Mouse (Mus musculus) heart, adult 11 months (tissue): ENCODE measurements around the gene Rxrb.
"Not testable (repeated sequence)": the region's sequence is repeated elsewhere in the genome, so short reads cannot be mapped to it uniquely, and the experiment has no call there.

Source experiments
- DNase-seq: peaks from one replicate; pipeline ENCODE4 v3.0.0; 2022

Gene Rxrb

DNA sequence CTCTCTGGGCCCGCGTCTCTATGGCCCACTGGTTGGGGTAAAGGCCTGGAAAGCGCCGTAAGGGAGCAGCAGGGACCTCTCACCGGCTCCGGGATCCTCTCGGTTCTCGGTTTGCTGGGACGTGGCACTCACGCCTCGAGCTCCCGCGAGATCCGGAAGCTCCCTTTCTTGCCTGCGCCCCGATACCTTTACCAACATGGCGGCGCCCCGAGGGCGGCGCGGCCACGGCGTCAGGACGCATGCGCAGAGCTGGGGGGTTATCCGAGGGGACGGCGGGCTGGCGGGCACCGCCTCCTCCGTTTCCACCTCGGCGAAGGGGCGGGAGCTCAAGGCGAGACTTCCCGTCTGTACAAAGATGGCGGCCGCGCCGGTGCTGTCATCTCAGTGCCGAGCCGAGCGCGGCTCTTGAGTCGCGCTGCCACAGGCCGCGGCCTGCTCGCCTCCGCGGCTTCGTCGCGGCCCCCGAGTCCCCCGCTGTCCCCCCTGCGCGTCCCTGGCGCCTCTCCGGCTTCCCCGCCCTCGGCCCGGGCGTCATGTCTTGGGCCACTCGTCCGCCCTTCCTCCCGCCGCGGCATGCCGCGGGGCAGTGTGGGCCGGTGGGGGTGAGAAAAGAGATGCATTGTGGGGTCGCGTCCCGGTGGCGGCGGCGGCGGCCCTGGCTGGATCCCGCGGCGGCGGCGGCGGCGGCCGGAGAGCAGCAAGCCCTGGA, at the start of gene Rxrb, which contains the start of gene Slc39a7:
Gene Rxrb, plus strand, starts transcription at position 348 of the 709 bp plus-strand sequence.
Gene Slc39a7, minus strand, starts transcription at position 218 of the 709 bp plus-strand sequence.
- DNase-seq = peak; percentile 100

- peak; percentile 94 for DNase-seq
Measured at GRCm38 (mm10) chr17:33982136-33982535, 49.5 kb upstream of the Rxrb start.

GRCm38 (mm10) chr17:33991788-33992664, 39.6 kb upstream of the Rxrb start:
- no peak for DNase-seq

DNA sequence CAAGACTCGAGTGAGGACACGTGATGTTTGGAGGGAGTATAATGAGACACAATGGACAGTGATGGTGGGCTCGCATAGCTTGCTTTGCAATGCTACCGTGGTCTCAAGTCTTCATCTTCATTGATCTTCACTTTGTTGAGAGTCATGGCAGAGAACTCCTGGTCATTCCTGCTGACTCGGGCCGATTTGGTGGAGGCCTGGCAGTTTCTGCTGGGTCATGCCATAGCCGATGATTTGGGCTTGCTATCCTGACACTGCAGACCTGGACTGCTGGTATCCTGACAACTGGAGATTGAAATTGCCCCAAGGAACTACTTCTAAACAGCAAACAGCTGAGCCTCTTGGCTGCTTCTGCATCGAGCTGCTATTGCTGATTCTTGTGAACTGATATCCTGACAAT, 36.7 kb upstream of the Rxrb start:
- DNase-seq = no peak

DNA sequence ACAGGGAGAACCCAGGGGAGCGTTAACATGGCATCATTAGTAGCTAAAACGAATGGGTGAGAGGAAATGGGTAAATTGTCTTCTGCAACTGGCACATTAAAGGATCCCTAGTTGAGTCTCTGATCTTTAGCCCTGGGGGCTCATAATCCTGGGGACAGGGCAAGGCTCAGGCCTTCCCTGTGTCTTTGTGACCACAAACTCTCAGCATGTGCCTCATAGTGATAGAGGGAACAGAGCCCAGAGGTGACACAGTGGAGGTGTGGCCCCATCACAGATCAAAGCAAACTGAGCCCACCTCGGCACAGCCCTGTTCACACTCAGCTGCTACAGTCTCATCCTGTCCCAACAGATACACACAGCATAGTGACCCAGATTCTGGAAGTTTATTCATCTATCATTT, 36.0 kb upstream of the Rxrb start:
- no peak for DNase-seq

DNA sequence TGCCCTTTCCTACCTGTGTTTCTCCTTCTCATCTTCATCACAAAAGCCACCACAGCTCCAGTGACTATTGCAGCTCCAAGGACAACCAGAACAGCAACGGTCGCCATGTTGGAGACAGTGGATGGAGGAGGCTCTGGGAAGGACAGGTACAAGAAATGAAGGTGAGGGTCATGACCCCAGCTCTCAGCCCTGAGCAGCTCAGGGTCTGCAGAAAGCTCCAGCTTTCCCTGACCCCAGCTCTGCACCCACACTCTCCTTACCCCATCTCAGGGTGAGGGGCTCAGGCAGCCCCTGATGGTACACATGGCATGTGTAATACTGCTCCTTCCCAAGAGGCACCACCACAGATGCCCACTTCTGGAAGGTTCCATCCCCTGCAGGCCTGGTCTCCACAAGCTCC, 34.6 kb upstream of the Rxrb start:
- peak; percentile 88 for DNase-seq

GRCm38 (mm10) chr17:33998697-33999096, 32.9 kb upstream of the Rxrb start:
- peak; percentile 88 for DNase-seq

GRCm38 (mm10) chr17:33999341-34000149, 32.1 kb upstream of the Rxrb start:
- DNase-seq = peak; percentile 97

DNA sequence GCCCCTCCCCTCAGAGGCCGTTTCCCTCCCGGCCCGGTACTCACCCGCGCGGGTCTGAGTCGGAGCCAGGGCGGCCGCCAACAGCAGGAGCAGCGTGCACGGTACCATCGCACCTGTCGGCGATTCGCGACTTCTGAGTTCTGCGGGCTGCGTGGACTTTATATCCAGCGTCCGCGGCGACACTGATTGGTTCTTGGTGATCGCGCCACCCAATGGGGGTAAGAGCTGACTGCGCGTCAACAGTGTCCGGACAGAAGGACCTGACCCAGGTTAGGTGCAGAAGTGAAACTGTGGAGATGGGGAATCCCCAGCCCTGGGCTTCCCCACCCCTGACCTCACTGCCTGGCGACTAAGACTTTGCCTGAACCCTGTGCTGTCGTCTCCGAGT, 31.5 kb upstream of the Rxrb start, which contains the start of gene H2-K1:
Gene H2-K1, minus strand, starts transcription at position 198 of the 388 bp plus-strand sequence.
- peak; percentile 100 for DNase-seq

GRCm38 (mm10) chr17:34000796-34001195, 30.8 kb upstream of the Rxrb start:
- not testable (repeated sequence) for DNase-seq

DNA sequence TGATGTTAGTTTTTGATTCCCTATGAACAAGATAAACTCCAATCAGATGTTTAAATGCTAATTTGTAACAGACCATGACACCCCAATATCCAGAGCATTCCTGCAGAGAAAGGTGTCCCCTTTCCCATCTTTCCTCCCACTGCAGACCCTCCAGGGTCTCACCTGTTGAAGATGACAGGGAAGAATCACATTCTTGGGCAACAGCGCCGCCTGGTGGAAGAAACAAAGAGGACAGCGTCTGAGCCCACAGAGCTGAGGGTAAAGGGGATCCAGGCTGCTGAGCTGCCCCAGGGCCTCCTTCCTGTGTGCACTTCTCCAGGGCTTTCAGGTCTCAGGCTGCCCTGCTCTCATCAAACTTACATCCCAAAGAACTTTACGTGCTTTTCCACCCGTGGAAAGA, 28.2 kb upstream of the Rxrb start:
- no peak for DNase-seq

DNA sequence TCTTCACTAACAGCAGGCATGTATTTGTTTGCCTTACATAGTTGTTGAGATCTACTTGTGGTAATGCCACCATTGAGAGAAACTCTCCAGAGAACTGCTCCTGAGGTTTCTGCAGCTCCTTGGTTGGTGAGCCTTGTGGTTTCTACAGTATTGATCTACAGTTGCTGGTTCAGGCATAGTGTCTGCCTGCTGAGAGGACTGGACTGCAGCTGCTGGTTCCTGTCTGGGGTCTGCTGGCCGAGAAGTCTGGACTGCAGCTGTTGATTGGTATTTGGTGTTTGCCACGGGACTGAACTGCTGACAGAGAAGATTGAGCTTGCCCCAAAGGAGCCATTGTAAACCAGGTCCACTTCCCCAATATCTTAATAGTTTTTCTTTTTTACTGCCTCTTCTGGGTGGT, 25.0 kb upstream of the Rxrb start:
- no peak for DNase-seq

DNA sequence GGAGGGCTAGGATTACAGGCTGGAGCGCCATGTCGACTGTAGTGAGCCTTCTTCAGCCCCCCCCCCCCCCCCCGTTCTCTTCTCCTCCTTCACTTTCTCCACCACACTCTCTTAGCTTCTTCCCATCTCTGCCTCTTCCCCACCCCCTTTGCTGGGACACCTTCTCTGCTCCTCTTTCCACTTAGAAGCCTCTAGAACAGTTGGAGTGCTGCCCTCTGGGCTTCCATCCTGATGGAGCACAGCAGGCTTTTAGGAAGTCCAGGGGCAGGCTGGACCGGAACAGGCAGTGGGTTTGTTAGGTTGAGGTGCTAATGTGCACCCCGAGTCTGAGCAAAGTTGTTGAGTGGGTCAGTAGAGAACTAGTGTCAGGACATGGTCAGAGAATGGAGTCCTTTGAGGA, 21.5 kb upstream of the Rxrb start:
- peak; percentile 61 for DNase-seq

- DNase-seq = peak; percentile 77
Measured at GRCm38 (mm10) chr17:34013436-34013835, 18.2 kb upstream of the Rxrb start.

DNA sequence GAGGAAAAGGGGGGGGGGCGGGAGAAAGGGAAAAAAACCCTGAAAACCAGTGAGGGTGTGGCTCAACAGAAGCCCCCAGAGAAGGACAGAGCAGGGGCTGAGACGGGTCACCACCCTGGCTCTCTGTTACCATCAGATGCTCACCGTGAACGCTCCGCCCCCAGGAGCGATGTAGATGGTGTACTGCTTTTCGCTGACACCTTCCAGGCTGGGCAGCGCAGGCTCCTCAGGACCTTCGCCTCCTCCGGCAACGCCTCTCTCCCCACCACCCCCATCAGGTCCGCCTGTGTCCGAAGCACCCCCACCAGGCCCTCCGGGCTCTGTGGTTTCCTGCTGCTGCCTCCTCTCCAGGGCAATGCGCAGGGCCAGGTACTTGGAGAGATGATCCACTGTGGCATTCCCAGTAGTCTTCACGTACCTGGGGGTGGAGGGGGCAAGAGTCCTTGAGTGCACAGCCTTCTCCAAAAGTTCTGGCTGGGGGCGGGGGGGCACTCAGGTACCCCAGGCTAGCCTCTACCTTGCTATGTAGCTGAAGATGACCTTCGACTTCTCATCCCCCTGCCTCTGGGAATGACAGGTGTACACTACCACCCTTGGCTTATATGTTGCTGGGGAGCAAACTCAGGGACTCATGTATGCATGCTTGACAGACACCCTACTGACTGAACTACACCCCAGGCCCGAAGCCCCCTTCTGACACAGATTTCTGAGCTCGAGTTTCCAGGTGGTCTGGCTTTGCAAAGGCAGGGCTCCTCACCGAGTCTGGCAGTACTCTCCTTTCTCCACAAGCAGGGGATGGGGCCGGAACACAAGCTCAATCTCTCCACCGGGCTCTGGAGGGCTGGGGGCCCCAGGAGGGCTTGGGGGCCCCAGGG, 9.8 kb upstream of the Rxrb start:
- peak; percentile 91 for DNase-seq

GRCm38 (mm10) chr17:34022414-34022783, 9.2 kb upstream of the Rxrb start:
- peak; percentile 90 for DNase-seq

DNA sequence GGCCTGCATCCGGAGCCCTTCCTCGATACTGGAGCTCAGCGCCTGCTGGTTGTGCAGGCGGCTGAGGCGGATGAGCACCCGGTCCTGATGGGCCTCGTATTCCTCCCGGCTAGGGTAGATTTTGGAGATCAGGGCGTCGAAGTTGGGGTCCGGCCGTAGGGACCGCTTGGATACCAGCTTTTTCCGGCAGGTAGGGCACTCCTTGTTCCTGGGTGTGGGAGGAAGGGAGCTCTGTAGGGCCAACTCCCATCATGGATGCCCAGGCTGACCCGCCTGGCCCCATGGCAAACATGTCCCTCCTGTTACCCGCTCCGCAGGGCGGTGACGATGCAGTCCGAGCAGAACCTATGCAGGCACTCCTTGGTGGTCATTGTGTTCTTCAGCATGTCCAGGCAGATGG, 8.6 kb upstream of the Rxrb start:
- DNase-seq = peak; percentile 95

DNA sequence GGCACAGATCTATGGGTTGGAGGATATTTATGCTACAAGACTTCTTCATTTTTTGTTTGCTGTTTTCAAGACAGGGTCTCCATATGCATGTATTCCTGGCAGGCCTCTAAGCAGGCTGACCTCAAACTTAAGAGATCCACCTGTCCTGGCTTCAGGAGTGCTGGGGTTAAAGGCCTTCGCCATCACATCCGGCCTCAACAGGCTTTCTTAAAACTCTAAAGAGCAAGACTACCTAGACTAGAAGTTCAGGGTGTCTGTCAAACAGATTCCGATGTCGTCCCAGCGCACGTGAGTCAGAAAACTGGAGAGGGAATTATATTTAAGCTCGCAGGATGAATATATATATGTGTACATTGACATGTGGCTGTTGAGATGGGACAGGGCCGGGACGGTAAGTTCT, 7.9 kb upstream of the Rxrb start:
- peak; percentile 84 for DNase-seq

- peak; percentile 99 for DNase-seq
Measured at GRCm38 (mm10) chr17:34024317-34024821, 7.2 kb upstream of the Rxrb start, which contains the start of gene Ring1. Gene Ring1, minus strand, starts transcription at chr17:34024680.

DNA sequence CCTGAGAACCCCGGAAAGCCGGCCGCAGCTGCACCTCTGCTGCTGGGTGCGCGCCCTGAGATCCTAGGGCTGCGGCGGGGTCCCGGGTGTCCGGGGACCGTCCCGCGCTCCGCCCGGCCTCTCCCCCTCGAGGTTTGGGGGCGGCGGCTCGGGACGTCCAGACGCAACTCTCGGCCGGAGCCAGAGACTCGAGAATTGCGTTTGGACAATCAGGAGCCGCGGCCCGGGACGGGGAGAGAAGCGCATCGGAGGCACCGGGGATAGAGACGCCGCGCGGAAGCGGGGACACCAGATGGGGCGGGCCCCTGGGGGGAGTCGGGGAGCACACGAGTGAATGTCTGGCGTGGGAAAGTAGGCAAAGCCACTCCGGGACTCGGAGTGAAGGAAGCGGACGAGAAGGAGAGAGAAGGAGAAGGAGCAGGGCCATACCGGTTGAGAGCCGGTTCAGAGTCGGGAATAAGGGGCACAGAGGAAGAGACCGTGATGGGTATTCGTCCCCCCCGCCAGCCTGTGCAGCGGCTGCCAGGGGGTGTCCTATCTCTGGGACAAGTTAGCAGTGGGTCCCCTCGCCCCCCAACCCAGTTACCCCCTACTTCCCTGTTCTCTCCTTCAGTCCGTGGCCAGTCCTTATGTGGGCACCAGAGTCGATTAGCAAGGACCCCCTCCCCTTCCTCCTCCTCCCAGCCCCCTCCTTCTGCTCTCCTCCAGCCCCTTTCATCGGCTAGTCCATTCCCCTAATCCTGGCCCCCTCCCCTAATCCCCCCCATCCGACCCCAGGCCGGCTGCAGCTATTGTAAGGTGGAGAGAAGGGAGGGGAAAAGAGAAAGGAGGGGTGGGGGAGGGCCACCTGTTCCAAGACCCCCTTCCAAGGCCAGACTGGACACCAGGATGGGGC, 6.5 kb upstream of the Rxrb start:
- DNase-seq = peak; percentile 92

DNA sequence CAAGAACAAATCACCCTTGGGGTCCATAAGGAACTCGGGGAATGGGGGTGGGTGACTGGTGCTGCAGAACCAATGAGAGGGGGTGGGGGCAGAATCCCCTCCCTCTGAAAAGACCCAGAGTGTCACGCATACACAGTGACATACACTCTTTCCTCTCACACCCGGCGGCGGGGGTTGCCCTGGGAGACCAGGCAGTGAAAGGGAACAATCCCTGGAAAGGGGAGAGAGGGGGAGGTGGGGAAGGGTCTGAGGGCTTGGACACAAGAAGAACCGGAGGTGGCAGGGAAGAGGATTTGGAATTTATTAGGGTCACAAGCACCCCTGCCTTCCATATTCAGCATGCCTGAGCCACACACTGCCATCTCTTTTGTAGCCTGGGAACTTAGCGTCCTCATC, 5.9 kb upstream of the Rxrb start:
- peak; percentile 94 for DNase-seq
